Mouse (Mus musculus) MEL (cell line): ENCODE measurements at regions not wholly inside any gene's neighbourhood (a gene's known extent, or its start where the extent isn't known, plus 50 kb on each side); places are given as distances from the start of the nearest gene placed in this dataset.

Experiments
- DNase-seq: peaks from one replicate; pipeline ENCODE4 v3.0.0; 2011; ENCODE audit warnings: low read depth, low spot score
- H3K27ac ChIP-seq: 2 replicates; pipeline ENCODE4 v1.5.1; 2012; ENCODE audit warnings: low read depth, mild to moderate bottlenecking, control low read depth, low read length, moderate library complexity; ENCODE audit not compliant: control insufficient read depth
- H3K27me3 ChIP-seq, 2 experiments: fragments of 150-350 bp in 1 of 2; sonication (generic) in 1 of 2; 2 replicates each; pipeline ENCODE4 v1.6.1; 2012; ENCODE audit warnings: low read length in 2 of 2, mild to moderate bottlenecking in 2 of 2, improper control_type of control experiment in 1 of 2, moderate library complexity in 1 of 2; ENCODE audit not compliant: insufficient read depth in 2 of 2, control insufficient read depth in 1 of 2
- H3K36me3 ChIP-seq, 2 experiments: 2 replicates each; pipeline ENCODE4 v1.6.1; 2012 to 2014; ENCODE audit warnings: low read length in 2 of 2, improper control_type of control experiment in 1 of 2, inconsistent platforms in 1 of 2, mild to moderate bottlenecking in 1 of 2; ENCODE audit not compliant: insufficient read depth in 2 of 2, control insufficient read depth in 1 of 2
- H3K4me1 ChIP-seq, 2 experiments: fragments of 150-350 bp in 1 of 2; sonication (generic) in 1 of 2; 2 replicates each; pipeline ENCODE4 v1.6.1; 2012; ENCODE audit warnings: low read length in 2 of 2, improper control_type of control experiment in 1 of 2, mild to moderate bottlenecking in 1 of 2; ENCODE audit not compliant: insufficient read depth in 2 of 2, control insufficient read depth in 1 of 2
- H3K4me3 ChIP-seq, 2 experiments: fragments of 150-350 bp in 1 of 2; sonication (generic) in 1 of 2; 2 replicates each; pipeline ENCODE4 v1.5.1; 2012; ENCODE audit warnings: low read depth in 2 of 2, low read length in 2 of 2, mild to moderate bottlenecking in 2 of 2, moderate library complexity in 2 of 2, control low read depth in 1 of 2, improper control_type of control experiment in 1 of 2; ENCODE audit not compliant: control insufficient read depth in 1 of 2, insufficient read depth in 1 of 2
- H3K79me2 ChIP-seq: 2 replicates; pipeline ENCODE4 v1.6.1; 2012; ENCODE audit warnings: mild to moderate bottlenecking, low read length, moderate library complexity; ENCODE audit not compliant: control insufficient read depth, poor library complexity, insufficient read depth
- H3K9ac ChIP-seq: 2 replicates; pipeline ENCODE4 v1.6.1; 2012; ENCODE audit warnings: low read depth, mild to moderate bottlenecking, control low read depth, low read length, moderate library complexity; ENCODE audit not compliant: control insufficient read depth, poor library complexity, severe bottlenecking
- H3K9me3 ChIP-seq: fragments of 150-350 bp; sonication (generic); replicated peaks from 2 replicates; pipeline ENCODE4 v1.6.1; 2012; ENCODE audit warnings: mild to moderate bottlenecking, low read length, improper control_type of control experiment, moderate library complexity; ENCODE audit not compliant: insufficient read depth
- BHLHE40 ChIP-seq: IDR thresholded peaks from 2 replicates; pipeline ENCODE4 v1.6.1; 2012; ENCODE audit warnings: low read depth, mild to moderate bottlenecking, inconsistent platforms, low read length, improper control_type of control experiment, borderline replicate concordance
- CHD1 ChIP-seq: IDR thresholded peaks from 2 replicates; pipeline ENCODE4 v1.6.1; 2012; ENCODE audit warnings: low read depth, mild to moderate bottlenecking, inconsistent platforms, low read length, improper control_type of control experiment
- CHD2 ChIP-seq: IDR thresholded peaks from 2 replicates; pipeline ENCODE4 v1.6.1; 2011; ENCODE audit warnings: low read length, improper control_type of control experiment
- CTCF ChIP-seq, 3 experiments: IDR thresholded peaks in 2 of 3; conservative IDR thresholded peaks in 1 of 3; 2 replicates each; pipeline ENCODE4 v1.5.1; 2011 to 2012; ENCODE audit warnings: low read length in 3 of 3, low read depth in 2 of 3, mild to moderate bottlenecking in 2 of 3, improper control_type of control experiment in 1 of 3, inconsistent platforms in 1 of 3, mixed read lengths in 1 of 3, moderate library complexity in 1 of 3; ENCODE audit not compliant: control insufficient read depth in 1 of 3, insufficient read depth in 1 of 3, poor library complexity in 1 of 3, severe bottlenecking in 1 of 3
- E2F4 ChIP-seq: IDR thresholded peaks from 2 replicates; pipeline ENCODE4 v1.6.1; 2011; ENCODE audit warnings: low read depth, low read length, improper control_type of control experiment, borderline replicate concordance
- EP300 ChIP-seq, 2 experiments: IDR thresholded peaks; 2 replicates each; pipeline ENCODE4 v1.6.1; 2011; ENCODE audit warnings: improper control_type of control experiment in 2 of 2, low read length in 2 of 2, low read depth in 1 of 2, mild to moderate bottlenecking in 1 of 2
- ETS1 ChIP-seq: IDR thresholded peaks from 2 replicates; pipeline ENCODE4 v1.6.1; 2012; ENCODE audit warnings: low read depth, mild to moderate bottlenecking, inconsistent platforms, low read length, improper control_type of control experiment, moderate library complexity
- JUND ChIP-seq: IDR thresholded peaks from 2 replicates; pipeline ENCODE4 v1.6.1; 2011; ENCODE audit warnings: low read depth, mild to moderate bottlenecking, improper control_type of control experiment, low read length
- KAT2A ChIP-seq: conservative IDR thresholded peaks from 2 replicates; pipeline ENCODE4 v1.6.1; 2012; ENCODE audit warnings: low read depth, low read length, improper control_type of control experiment, inconsistent platforms
- MAFK ChIP-seq: IDR thresholded peaks from 2 replicates; pipeline ENCODE4 v1.6.1; 2011; ENCODE audit warnings: low read depth, mild to moderate bottlenecking, low read length, improper control_type of control experiment, borderline replicate concordance
- MAX ChIP-seq: IDR thresholded peaks from 2 replicates; pipeline ENCODE4 v1.6.1; 2011; ENCODE audit warnings: low read length, improper control_type of control experiment
- MEF2A ChIP-seq: IDR thresholded peaks from 2 replicates; pipeline ENCODE4 v1.6.1; 2014; ENCODE audit warnings: low read depth, mild to moderate bottlenecking, inconsistent platforms, low read length, improper control_type of control experiment; ENCODE audit not compliant: poor library complexity, insufficient replicate concordance, severe bottlenecking; ENCODE audit errors: extremely low read depth
- MXI1 ChIP-seq: IDR thresholded peaks from 2 replicates; pipeline ENCODE4 v1.6.1; 2011; ENCODE audit warnings: mild to moderate bottlenecking, low read depth, low read length, improper control_type of control experiment
- MYB ChIP-seq: IDR thresholded peaks from 2 replicates; pipeline ENCODE4 v1.6.1; 2011; ENCODE audit warnings: mild to moderate bottlenecking, low read depth, low read length, improper control_type of control experiment
- MYC ChIP-seq: IDR thresholded peaks from 2 replicates; pipeline ENCODE4 v1.6.1; 2011; ENCODE audit warnings: low read depth, mild to moderate bottlenecking, low read length, improper control_type of control experiment, moderate library complexity
- NELFE ChIP-seq: IDR thresholded peaks from 2 replicates; pipeline ENCODE4 v1.6.1; 2011; ENCODE audit warnings: low read depth, low read length, improper control_type of control experiment
- NRF1 ChIP-seq: IDR thresholded peaks from 2 replicates; pipeline ENCODE4 v1.6.1; 2014; ENCODE audit warnings: low read depth, mild to moderate bottlenecking, inconsistent platforms, low read length, improper control_type of control experiment, moderate library complexity; ENCODE audit not compliant: poor library complexity, insufficient read depth, severe bottlenecking
- POLR2A ChIP-seq, 2 experiments: IDR thresholded peaks; 2 replicates each; pipeline ENCODE4 v1.6.1; 2011 to 2012; ENCODE audit warnings: low read length in 2 of 2, mild to moderate bottlenecking in 2 of 2, control low read depth in 1 of 2, improper control_type of control experiment in 1 of 2, low read depth in 1 of 2, moderate library complexity in 1 of 2; ENCODE audit not compliant: control insufficient read depth in 1 of 2, insufficient read depth in 1 of 2, poor library complexity in 1 of 2
- POLR2AphosphoS2 ChIP-seq: IDR thresholded peaks from 2 replicates; pipeline ENCODE4 v1.6.1; 2011; ENCODE audit warnings: low read length, improper control_type of control experiment
- RAD21 ChIP-seq: IDR thresholded peaks from 2 replicates; pipeline ENCODE4 v1.6.1; 2011; ENCODE audit warnings: mild to moderate bottlenecking, low read depth, low read length, improper control_type of control experiment
- SIN3A ChIP-seq: IDR thresholded peaks from 2 replicates; pipeline ENCODE4 v1.6.1; 2012; ENCODE audit warnings: low read length, improper control_type of control experiment, inconsistent platforms
- SMC3 ChIP-seq: IDR thresholded peaks from 2 replicates; pipeline ENCODE4 v1.6.1; 2011; ENCODE audit warnings: low read depth, low read length, improper control_type of control experiment
- TAL1 ChIP-seq: IDR thresholded peaks from 2 replicates; pipeline ENCODE4 v1.6.1; 2012; ENCODE audit warnings: mild to moderate bottlenecking, inconsistent platforms, low read length, moderate library complexity, mixed read lengths
- TBP ChIP-seq: IDR thresholded peaks from 2 replicates; pipeline ENCODE4 v1.8.0; 2011; ENCODE audit warnings: low read depth, low read length, improper control_type of control experiment
- TCF12 ChIP-seq: IDR thresholded peaks from 2 replicates; pipeline ENCODE4 v1.6.1; 2014; ENCODE audit warnings: low read depth, mild to moderate bottlenecking, inconsistent platforms, low read length, improper control_type of control experiment, moderate library complexity
- USF1 ChIP-seq: IDR thresholded peaks from 2 replicates; pipeline ENCODE4 v1.6.1; 2014; ENCODE audit warnings: low read depth, mild to moderate bottlenecking, inconsistent platforms, low read length, improper control_type of control experiment, moderate library complexity
- USF2 ChIP-seq, 2 experiments: IDR thresholded peaks; 2 replicates each; pipeline ENCODE4 v1.6.1; 2011 to 2012; ENCODE audit warnings: improper control_type of control experiment in 2 of 2, low read length in 2 of 2, borderline replicate concordance in 1 of 2, inconsistent platforms in 1 of 2, low read depth in 1 of 2, mild to moderate bottlenecking in 1 of 2; ENCODE audit not compliant: insufficient read depth in 1 of 2
- ZC3H11A ChIP-seq: IDR thresholded peaks from 2 replicates; pipeline ENCODE4 v1.6.1; 2012; ENCODE audit warnings: low read depth, mild to moderate bottlenecking, inconsistent platforms, low read length, improper control_type of control experiment
- ZNF384 ChIP-seq: IDR thresholded peaks from 2 replicates; pipeline ENCODE4 v1.6.1; 2012; ENCODE audit warnings: low read depth, mild to moderate bottlenecking, inconsistent platforms, low read length, improper control_type of control experiment

- Histone ChIP-seq H3K4me3 (no peak overlapping the region), H3K9ac (no peak overlapping the region)
These were observed 1027.5 kb upstream of the Celf2 start for GRCm38 (mm10) chr2:8536842-8537241.

GRCm38 (mm10) chr2:8498466-8498865, 989.1 kb upstream of the Celf2 start:
- H3K27me3 ChIP-seq = no peaks in the 10 kb centered on the region
- H3K79me2 ChIP-seq = no peaks in the 10 kb centered on the region
- H3K27ac ChIP-seq = no peak overlapping the region
- H3K36me3 ChIP-seq = no peaks in the 10 kb centered on the region
- H3K9me3 ChIP-seq = no peaks in the 10 kb centered on the region
- no peak for DNase-seq
- H3K4me3 ChIP-seq = no peak overlapping the region
- no peaks in the 10 kb centered on the region for H3K4me1 ChIP-seq
- TF ChIP-seq USF2 (IDR thresholded peaks at IDR 0.05; ENCODE audit: borderline replicate concordance in 1 of 2, insufficient read depth in 1 of 2, low read depth in 1 of 2, low read length in 2 of 2) (no peak), CHD1 (no peak), MEF2A (no peak), ZC3H11A (no peak), MYC (no peak), KAT2A (no peak), POLR2AphosphoS2 (no peak), CHD2 (no peak), NRF1 (no peak), TBP (no peak), SIN3A (no peak), USF1 (no peak), MYB (no peak), TAL1 (no peak), SMC3 (no peak), CTCF (IDR thresholded peaks at IDR 0.05 in 2 of 3, conservative IDR thresholded peaks at IDR 0.05 in 1 of 3; ENCODE audit: control insufficient read depth in 1 of 3, insufficient read depth in 1 of 3, low read depth in 2 of 3, low read length in 3 of 3, poor library complexity in 1 of 3, severe bottlenecking in 1 of 3) (no peak), E2F4 (no peak), MAFK (no peak), JUND (no peak), NELFE (no peak)
- H3K9ac ChIP-seq = no peak overlapping the region

More at GRCm38 (mm10) chr2:8536842-8537241, 1027.5 kb upstream of the Celf2 start:
- H3K9me3 ChIP-seq = no peaks in the 10 kb centered on the region
- H3K36me3 ChIP-seq = no peaks in the 10 kb centered on the region
- H3K27me3 ChIP-seq = no peaks in the 10 kb centered on the region
- no peak; a peak in 1 of 6 replicates for TF ChIP-seq CTCF (IDR thresholded peaks at IDR 0.05 in 2 of 3, conservative IDR thresholded peaks at IDR 0.05 in 1 of 3; ENCODE audit: control insufficient read depth in 1 of 3, insufficient read depth in 1 of 3, low read depth in 2 of 3, low read length in 3 of 3, poor library complexity in 1 of 3, severe bottlenecking in 1 of 3)
- no peak for TF ChIP-seq SIN3A
- TF ChIP-seq RAD21 = no peak; the same call in 1 of the 2 replicates
- TF ChIP-seq TAL1 = no peak
- no peak for TF ChIP-seq TBP
- TF ChIP-seq JUND = no peak
- no peak for TF ChIP-seq MAX
- TF ChIP-seq MXI1 = no peak
- TF ChIP-seq TCF12 = no peak
- no peak for TF ChIP-seq EP300 (IDR thresholded peaks at IDR 0.05; ENCODE audit: low read depth in 1 of 2, low read length in 2 of 2)
- no peak for TF ChIP-seq ZNF384
- TF ChIP-seq ETS1 = no peak
- no peak for TF ChIP-seq NELFE
- no peak for TF ChIP-seq NRF1
- TF ChIP-seq POLR2A (IDR thresholded peaks at IDR 0.05; ENCODE audit: control insufficient read depth in 1 of 2, insufficient read depth in 1 of 2, low read depth in 1 of 2, low read length in 2 of 2, poor library complexity in 1 of 2) = no peak
- TF ChIP-seq MAFK = no peak
- no peak for TF ChIP-seq BHLHE40
- no peaks in the 10 kb centered on the region for H3K4me1 ChIP-seq
- no peak overlapping the region for H3K27ac ChIP-seq
- DNase-seq = no peak
- H3K79me2 ChIP-seq = no peaks in the 10 kb centered on the region
